In genomic region chr12:115109742-115110141, GRCm38 (mm10) we compare ENCODE assay signal across 15 mouse cellular contexts.
"Had no signal": no experiment of that assay in that cellular context is flagged by ENCODE, and none has a peak within 500 bp of the region (broad histone marks: within the 10 kb centered on the region; RNA-seq: fewer than 3 reads in every experiment).

No protein-coding gene starts in this region.

- H3K36me3 ChIP-seq: liver, embryonic 12.5 days; midbrain, embryonic 13.5 days; midbrain, embryonic 15.5 days; neural tube, embryonic 12.5 days; stomach, embryonic 15.5 days had no signal

- DNase-seq: lung, postnatal 10 days; lung, postnatal 4 days; right cerebral cortex, postnatal 14 days; thymus, adult 2 months; thymus, postnatal 25 days; thymus, postnatal 4 days had no signal

- H3K9ac ChIP-seq: liver, embryonic 12.5 days; liver, embryonic 14.5 days; midbrain, embryonic 13.5 days; midbrain, embryonic 15.5 days; neural tube, embryonic 12.5 days; stomach, embryonic 15.5 days had no signal

- ATAC-seq: liver, embryonic 12.5 days; midbrain, embryonic 13.5 days; midbrain, embryonic 15.5 days had no signal

- H3K4me1 ChIP-seq: liver, embryonic 12.5 days; megakaryocyte, embryonic 14.5 days; midbrain, embryonic 13.5 days; midbrain, embryonic 15.5 days; neural tube, embryonic 12.5 days; stomach, embryonic 15.5 days had no signal

- H3K27me3 ChIP-seq: liver, embryonic 12.5 days; megakaryocyte, embryonic 14.5 days; midbrain, embryonic 13.5 days; midbrain, embryonic 15.5 days; neural tube, embryonic 12.5 days; stomach, embryonic 15.5 days had no signal

- H3K4me3 ChIP-seq: liver, embryonic 12.5 days; megakaryocyte, embryonic 14.5 days; midbrain, embryonic 13.5 days; midbrain, embryonic 15.5 days; neural tube, embryonic 12.5 days; stomach, embryonic 15.5 days had no signal

- H3K4me2 ChIP-seq: liver, embryonic 12.5 days; midbrain, embryonic 11.5 days; midbrain, embryonic 13.5 days; midbrain, embryonic 15.5 days; neural tube, embryonic 12.5 days; stomach, embryonic 15.5 days had no signal

- H3K9me3 ChIP-seq: megakaryocyte, embryonic 14.5 days; stomach, embryonic 15.5 days had no signal

- H3K27ac ChIP-seq: liver, embryonic 12.5 days; liver, embryonic 14.5 days; midbrain, embryonic 13.5 days; midbrain, embryonic 15.5 days; neural tube, embryonic 12.5 days; stomach, embryonic 15.5 days; stomach, postnatal 0 days had no signal
